Mouse (Mus musculus) B cell, adult 62 days (primary cell): ENCODE results near the gene 4930402K13Rik. TPM values are rescaled to one million over a fixed set of nuclear protein-coding genes. Genes with fewer than 3 reads are reported as not detected.

Experiments
- total RNA-seq: library from RNA; stranded (reverse); gene quantifications from 4 replicates; pipeline ENCODE4 v1.2.4, GENCODE M21; 2023

Gene 4930402K13Rik
- total RNA-seq = not detected in 4 replicates

GRCm38 (mm10) chrX:9104262-9104661 is at the start of gene 4930402K13Rik:
TSS of gene 4930402K13Rik (plus strand) at chrX:9104562.

GRCm38 (mm10) chrX:9062715-9063114 is 41.6 kb upstream of the 4930402K13Rik start, which contains the start of gene Fthl17f:
TSS of gene Fthl17f (plus strand) at chrX:9063015.

Other genes starting within 250 kb of the 4930402K13Rik start
- gene Gm5751, start 230.3 kb upstream of the 4930402K13Rik start, total RNA-seq = not detected in 4 replicates
- gene B630019K06Rik, start 212.2 kb upstream of the 4930402K13Rik start, total RNA-seq = 0.30 to 0.58 TPM (median 0.43 TPM) in 3 of 4 replicates, not detected in the other
- gene Fthl17b, start 141.6 kb upstream of the 4930402K13Rik start, total RNA-seq = not detected in 4 replicates
- not detected in 4 replicates for gene Fthl17c, start 128.0 kb upstream of the 4930402K13Rik start, total RNA-seq
- gene Fthl17d, start 117.8 kb upstream of the 4930402K13Rik start, total RNA-seq = not detected in 4 replicates
- not detected in 4 replicates for gene Fthl17e, start 71.1 kb upstream of the 4930402K13Rik start, total RNA-seq
- not detected in 4 replicates for gene Fthl17f, start 41.5 kb upstream of the 4930402K13Rik start, total RNA-seq
- gene Lancl3, start 95.3 kb downstream of the 4930402K13Rik start, total RNA-seq = not detected in 4 replicates
- not detected in 4 replicates for gene Gm14862, start 152.3 kb downstream of the 4930402K13Rik start, total RNA-seq
- 4.0 to 4.8 TPM (median 4.3 TPM) in 4 replicates for gene Xk, start 168.2 kb downstream of the 4930402K13Rik start, total RNA-seq
- 1.2 to 1.7 TPM (median 1.6 TPM) in 3 of 4 replicates, not detected in the other for gene H2al1m, start 179.2 kb downstream of the 4930402K13Rik start, total RNA-seq
- not detected in 4 replicates for gene H2al1k, start 246.1 kb downstream of the 4930402K13Rik start, total RNA-seq